Mouse (Mus musculus) inflammation-experienced regulatory T-cells, adult 16 weeks (primary cell): Measurements from ENCODE around the gene Rusc2. TPM values are rescaled to one million over a fixed set of nuclear protein-coding genes. Genes with fewer than 3 reads are reported as not detected.

Experiments
- polyA plus RNA-seq: library from polyadenylated mRNA; unstranded; fragments of 100-300 nt; shearing (Covaris generic); gene quantifications from one replicate; pipeline ENCODE4 v1.2.1, GENCODE M21; 2017

The Rusc2 gene
- polyA plus RNA-seq = 0.22 TPM

DNA sequence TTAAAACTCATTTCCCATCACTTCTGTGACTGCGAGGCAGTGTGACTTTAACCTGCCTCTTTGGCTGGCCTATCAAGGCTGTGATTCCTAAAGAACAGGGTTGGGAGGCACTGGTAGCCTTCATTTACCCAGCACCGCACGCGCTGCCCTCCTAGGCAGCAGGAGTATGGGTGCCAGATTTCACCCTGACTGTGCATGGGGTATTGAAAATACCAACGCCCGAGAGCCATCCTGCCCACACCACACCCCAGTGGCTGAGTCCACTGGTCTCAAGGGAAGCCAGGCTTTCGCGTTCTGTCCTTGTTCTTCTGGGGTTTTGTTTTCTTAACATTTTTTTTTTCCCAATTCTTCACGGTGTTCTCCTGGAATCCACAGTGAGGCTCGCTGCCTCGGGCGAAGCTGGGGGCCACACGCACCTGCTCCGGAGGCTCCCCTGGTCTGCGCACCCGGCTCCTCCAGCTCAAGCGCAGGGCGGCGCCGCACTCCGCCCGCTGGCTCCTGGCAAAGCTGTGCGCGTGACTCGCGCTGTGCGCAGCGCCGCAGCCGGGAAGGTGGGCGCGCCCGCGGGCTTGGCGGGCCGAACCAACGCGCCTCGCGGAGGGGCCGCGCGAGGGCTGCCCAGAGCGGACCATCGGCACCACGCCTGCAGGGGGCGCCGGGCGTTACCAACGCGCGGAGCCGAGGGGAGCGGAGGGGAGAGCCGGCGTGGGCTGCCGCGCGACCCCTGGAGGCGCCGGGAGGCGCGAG is at the start of gene Rusc2:
Rusc2 (plus strand) TSS at position 572 of the 747 bp plus-strand sequence.

DNA sequence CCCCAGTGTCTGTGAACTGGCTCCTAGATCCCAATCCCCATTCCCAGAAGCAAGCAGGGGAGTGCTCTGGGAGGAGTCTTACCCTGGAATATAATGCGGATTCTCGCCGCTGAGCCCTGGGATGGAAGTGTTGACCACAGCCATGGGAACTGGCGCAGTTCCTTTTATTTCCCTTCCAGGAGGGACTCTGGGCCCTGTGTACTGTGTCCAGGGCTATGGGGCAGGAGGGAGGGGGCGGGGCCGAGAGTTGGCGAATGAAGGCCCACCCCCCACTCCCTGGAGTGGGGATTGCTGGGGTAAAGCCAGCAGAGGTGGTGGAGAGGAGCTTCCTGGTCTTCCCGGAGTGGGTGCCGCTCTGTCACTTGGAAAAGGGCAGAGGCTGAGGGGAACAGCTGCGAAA is 47.2 kb downstream of the Rusc2 start, which contains the start of gene Fam166b:
Fam166b (minus strand) TSS at position 189 of the 400 bp plus-strand sequence.

GRCm38 (mm10) chr4:43441639-43442038 is 59.9 kb downstream of the Rusc2 start, which contains the start of gene Tesk1:
TSS of gene Tesk1 (plus strand) at chr4:43441939.

GRCm38 (mm10) chr4:43454041-43454836 is 72.5 kb downstream of the Rusc2 start, which contains the start of gene Cd72:
TSS of gene Cd72 (minus strand) at chr4:43454628.

Other genes with a start within 250 kb of the Rusc2 start
- gene Atp8b5, start 114.8 kb upstream of the Rusc2 start, polyA plus RNA-seq = not detected
- gene Fam166b, start 47.2 kb downstream of the Rusc2 start, polyA plus RNA-seq = not detected
- gene Tesk1, start 60.0 kb downstream of the Rusc2 start, polyA plus RNA-seq = 0.61 TPM
- 85.9 TPM for gene Cd72, start 72.6 kb downstream of the Rusc2 start, polyA plus RNA-seq
- gene Sit1, start 101.8 kb downstream of the Rusc2 start, polyA plus RNA-seq = 156 TPM
- 96.1 TPM for gene Ccdc107, start 110.9 kb downstream of the Rusc2 start, polyA plus RNA-seq
- 6.2 TPM for gene Arhgef39, start 117.7 kb downstream of the Rusc2 start, polyA plus RNA-seq
- 1.0 TPM for gene Car9, start 125.0 kb downstream of the Rusc2 start, polyA plus RNA-seq
- gene Tpm2, start 141.8 kb downstream of the Rusc2 start, polyA plus RNA-seq = not detected
- 96.5 TPM for gene Creb3, start 180.4 kb downstream of the Rusc2 start, polyA plus RNA-seq
- gene Tln1, start 180.7 kb downstream of the Rusc2 start, polyA plus RNA-seq = 397 TPM
- 21.7 TPM for gene Rgp1, start 196.7 kb downstream of the Rusc2 start, polyA plus RNA-seq
- gene Gba2, start 196.9 kb downstream of the Rusc2 start, polyA plus RNA-seq = 35.9 TPM
- gene Msmp, start 202.5 kb downstream of the Rusc2 start, polyA plus RNA-seq = 3.5 TPM
- gene Npr2, start 250.0 kb downstream of the Rusc2 start, polyA plus RNA-seq = not detected